Mouse (Mus musculus): Measurements from ENCODE around the gene Capn12.

Gene Capn12

DNA sequence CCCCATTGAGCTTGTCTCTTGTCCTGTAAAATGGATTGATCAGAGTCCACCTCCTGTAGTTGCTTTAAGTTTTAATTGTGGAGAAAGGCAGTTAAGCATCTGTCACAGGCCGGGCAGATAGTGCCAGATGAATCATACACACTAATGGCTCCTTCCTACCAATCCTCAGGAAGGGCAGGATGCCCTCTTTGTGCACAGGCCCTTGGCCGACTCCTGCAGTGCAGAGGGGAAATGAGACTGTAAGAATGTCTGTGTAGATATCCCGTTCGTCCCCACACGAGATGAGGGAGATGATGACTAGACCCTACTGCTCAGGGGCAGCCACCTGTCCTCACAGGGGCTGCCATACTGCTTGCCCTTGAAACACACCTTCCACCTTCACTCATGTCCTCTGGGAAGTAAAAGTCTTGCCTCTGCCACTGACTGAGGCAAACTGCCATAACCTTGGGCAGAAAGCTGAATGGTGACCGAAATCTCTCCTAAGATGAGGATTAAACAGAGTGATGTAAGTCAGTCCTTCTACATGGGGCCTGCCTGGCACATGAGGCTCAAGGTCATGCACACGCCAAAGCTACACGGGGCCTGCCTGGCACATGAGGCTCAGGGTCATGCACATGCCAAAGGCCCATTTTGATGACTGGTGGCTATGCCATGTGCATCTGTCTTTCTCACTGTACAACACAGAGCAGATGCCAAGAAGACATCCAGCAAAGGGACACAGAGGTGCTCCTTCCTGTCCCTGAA, 40.7 kb downstream of the Capn12 start:
- DNase-seq = no peak

DNA sequence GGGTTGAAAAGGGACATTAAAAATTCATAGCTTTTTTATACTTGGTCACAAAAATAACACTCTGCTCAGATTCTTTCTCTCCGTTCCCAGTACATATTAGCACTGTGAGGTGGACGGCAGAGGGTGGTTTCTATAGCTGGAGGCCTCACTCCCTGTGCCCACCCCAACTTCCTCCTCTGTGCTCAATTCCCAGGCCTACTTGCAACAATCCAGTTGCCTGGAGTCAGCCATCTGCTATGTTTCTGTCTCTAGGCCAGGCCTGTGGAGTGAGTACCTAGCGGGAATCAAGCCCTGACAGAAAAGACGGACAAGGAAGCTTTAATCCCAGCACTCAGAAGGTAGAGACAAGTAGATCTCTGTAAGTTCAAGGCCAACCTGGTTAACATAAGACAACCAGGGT, 41.4 kb downstream of the Capn12 start:
- DNase-seq = no peak

- DNase-seq = no peak
Observed at GRCm38 (mm10) chr7:28923865-28924291, 42.7 kb downstream of the Capn12 start.

GRCm38 (mm10) chr7:28924802-28925201, 43.6 kb downstream of the Capn12 start:
- DNase-seq = no peak

- DNase-seq = no peak
Observed at GRCm38 (mm10) chr7:28925317-28925716, 44.1 kb downstream of the Capn12 start.

DNA sequence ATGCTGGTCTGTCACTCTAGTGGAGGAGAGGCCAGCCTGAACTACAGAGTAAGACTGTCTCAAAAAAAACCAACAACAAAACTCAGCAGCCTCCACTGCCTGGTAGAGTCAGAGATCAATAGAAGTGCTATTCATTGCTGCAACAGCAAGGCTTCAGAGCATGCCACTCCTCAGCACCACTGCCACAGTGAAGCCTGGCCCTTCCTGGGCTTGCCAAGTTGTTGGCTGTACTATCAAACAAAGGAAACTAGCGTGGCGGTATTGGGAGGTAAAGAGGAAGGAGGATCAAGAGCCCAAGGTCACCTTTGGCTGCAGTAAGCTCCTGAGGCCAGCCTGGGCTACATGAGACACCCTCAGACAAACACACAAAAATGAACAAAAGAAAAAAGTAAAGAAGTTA, 45.0 kb downstream of the Capn12 start:
- DNase-seq = no peak

DNA sequence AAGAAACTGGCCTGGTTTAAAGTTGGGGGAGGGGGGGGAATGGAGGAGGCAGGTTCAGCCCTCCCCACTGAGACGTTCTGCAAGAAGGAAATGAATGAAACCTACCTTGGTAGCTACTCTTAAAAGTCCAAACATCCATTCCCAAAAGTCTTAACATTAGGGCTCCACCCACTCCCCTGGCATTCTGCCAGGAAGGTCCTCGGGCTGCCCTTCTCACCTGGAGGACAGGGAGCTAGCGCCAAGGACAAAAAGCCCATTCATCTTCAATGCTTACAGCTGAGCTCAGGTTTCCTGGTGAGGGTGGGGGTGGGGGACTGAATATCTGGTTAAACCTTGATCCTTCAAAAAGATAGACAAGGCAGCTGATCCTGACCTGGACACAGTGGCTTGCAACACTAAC, 48.2 kb downstream of the Capn12 start:
- DNase-seq = no peak

DNA sequence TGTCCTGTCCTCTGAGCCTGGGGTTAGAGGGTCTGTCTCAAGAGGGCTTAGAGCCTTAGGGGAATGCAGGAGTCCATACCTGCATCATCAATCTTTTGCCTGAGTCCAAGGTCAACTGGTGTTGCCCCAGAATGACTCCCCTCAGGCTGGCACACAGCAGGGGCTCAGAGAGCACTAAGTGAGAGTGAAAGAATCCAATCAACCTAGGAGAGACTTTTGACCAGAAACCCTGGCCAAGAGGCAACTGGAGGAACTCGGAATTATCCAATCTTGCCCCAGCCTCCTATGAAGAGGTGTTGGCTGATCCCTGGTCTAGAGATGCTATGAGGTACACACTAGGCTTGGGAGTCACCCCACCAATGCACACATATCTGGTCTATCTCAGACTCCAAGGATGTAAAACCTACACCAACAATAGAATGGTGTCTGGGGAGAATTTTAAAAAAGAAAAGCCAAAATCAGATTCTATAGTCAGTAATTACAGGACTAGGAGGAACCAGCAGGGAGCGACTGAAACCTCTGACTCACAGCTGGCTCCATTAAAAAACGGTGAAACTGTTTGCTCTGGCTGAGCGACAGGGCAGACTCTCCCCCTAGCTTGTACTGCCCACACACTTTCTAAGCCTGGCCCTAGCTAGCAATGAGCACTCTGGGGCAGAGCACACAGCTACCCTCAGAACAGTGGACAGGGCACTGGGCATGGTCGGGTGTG, 49.3 kb downstream of the Capn12 start:
- DNase-seq = no peak

DNA sequence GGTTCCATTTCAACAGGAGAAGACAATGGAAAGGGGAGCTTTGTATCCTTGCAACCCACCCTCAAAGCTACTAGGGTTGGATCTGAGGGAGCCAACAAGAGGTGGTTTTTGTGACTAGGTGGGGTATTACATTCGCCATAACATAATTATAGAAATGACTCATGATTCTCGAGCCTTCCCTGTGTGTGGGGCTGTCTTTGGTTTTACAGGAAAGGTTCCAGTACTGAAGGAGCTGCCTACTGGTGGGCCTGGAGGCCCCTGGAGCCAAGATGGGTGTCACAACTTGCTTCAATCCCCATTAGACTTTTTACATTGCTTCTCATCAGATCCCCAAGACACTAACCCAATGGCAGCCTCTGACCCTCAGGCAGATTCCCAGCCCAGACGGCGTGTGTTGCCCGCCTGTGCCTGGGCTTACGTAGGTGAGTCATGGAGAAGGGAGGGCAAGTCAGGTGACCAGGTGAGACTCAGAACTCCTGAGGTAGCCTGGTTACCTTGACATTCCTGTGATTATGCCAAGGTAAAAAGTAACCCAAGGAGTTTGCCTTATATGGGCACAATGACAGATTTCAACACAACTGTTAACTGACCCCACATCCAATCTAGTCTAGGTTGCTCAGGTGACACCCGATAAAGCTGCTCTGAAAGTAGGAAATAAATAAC, 49.9 kb downstream of the Capn12 start:
- DNase-seq = no peak

GRCm38 (mm10) chr7:28931695-28932039, 50.4 kb downstream of the Capn12 start:
- no peak for DNase-seq

DNA sequence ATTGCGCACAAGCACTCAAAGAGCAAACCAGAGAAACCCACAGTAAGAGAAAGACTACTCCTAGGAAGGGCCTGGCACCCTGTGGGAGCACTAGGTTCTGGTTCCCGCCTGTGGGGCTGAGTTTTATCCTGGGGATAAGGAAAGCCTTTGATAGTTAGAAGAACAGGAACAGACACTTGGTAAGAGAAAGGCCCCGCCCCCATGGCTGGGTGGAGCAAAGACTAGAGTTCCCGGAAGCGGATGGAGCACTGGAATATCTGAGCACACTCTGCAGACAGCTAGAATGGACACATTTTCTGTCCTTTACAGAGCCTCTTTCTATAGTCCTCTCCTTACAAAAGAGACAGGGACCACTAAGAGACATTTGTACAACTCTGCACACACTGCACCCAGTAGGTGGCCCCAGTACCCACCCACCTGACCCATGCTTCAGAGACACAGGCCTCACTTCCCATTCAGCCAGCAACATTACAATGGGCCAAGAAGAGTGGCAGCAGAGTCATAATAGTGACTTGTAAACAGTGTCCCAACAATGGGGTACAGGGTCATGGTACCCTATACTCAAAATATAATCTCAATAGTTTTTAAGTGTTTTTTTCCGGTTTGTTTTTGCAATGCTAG, 51.3 kb downstream of the Capn12 start:
- DNase-seq = no peak

DNA sequence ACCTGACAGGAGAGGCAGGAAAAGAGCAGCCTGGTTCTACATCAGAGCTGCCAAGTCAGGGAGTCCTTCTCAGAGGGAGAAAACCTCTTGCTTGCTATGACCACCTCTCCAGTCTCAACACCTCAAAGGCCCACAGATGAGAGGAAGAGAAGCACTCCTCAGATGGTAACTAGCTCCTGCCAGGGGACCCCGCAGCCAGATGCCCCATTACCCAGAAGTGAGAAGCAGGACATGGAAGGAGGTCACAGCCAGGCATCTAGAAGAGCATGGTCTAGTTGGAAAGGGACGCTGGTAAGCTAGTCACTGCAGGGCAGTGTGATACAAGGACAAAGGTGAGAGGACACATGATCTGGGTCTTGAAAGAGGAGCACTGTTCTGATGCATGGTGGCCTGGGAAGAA, 52.6 kb downstream of the Capn12 start:
- DNase-seq = no peak

GRCm38 (mm10) chr7:28936787-28937186, 55.6 kb downstream of the Capn12 start:
- no peak for DNase-seq

GRCm38 (mm10) chr7:28938654-28939053, 57.4 kb downstream of the Capn12 start:
- no peak for DNase-seq

GRCm38 (mm10) chr7:28939418-28940183, 58.4 kb downstream of the Capn12 start:
- no peak for DNase-seq

DNA sequence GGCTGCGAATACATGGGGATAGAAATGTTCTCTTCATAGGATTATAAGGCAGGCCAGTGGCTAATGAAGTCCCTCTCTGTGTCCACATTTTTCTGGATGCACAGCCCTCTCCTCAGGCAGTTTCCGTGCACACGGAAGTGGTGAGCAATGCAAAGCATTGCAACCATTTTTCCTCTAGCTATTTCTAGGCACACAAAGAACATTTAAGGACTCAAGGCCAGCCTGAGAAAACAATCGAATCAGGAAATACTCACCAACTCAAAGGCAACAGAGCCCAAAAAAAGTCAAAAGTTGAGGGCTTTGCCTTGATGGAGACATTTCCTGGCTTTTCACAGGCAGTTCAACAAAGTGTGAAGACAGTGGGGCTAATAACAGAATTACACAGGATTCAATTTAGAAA, 59.9 kb downstream of the Capn12 start:
- DNase-seq = no peak

GRCm38 (mm10) chr7:28941542-28941941, 60.3 kb downstream of the Capn12 start:
- no peak for DNase-seq
